Mouse (Mus musculus) limb, embryonic 11.5 days (tissue): ENCODE measurements around the gene Olfr694. TPM values are rescaled to one million over a fixed set of nuclear protein-coding genes. Genes with fewer than 3 reads are reported as not detected.

ENCODE experiments used
- polyA plus RNA-seq: library from polyadenylated mRNA; unstranded; fragments of >200 nt; fragmentation: Nextera tagmentation; extraction: Ambion mirVana; gene quantifications from 2 replicates; pipeline ENCODE4 v1.2.1, GENCODE M21; 2014

Olfr694 gene
- polyA plus RNA-seq, 1 experiment from 2014 or later: not detected

Other genes starting within 250 kb of the Olfr694 start
- gene Olfr693, start 11.2 kb downstream of the Olfr694 start, polyA plus RNA-seq: not detected in 2 replicates
- gene Olfr695, start 24.6 kb upstream of the Olfr694 start, polyA plus RNA-seq: not detected in 2 replicates
- gene Olfr697, start 50.6 kb upstream of the Olfr694 start, polyA plus RNA-seq: not detected in 2 replicates
- gene Olfr698, start 63.6 kb upstream of the Olfr694 start, polyA plus RNA-seq: not detected in 2 replicates
- gene Olfr699, start 101.4 kb upstream of the Olfr694 start, polyA plus RNA-seq: not detected in 2 replicates
- gene Olfr700, start 117.0 kb upstream of the Olfr694 start, polyA plus RNA-seq: not detected in 2 replicates
- not detected in 2 replicates for gene Olfr701, start 122.3 kb upstream of the Olfr694 start, polyA plus RNA-seq
- not detected in 2 replicates for gene Olfr702, start 142.1 kb upstream of the Olfr694 start, polyA plus RNA-seq
- gene Olfr703, start 151.5 kb upstream of the Olfr694 start, polyA plus RNA-seq: not detected in 2 replicates
- gene Olfr704, start 171.4 kb upstream of the Olfr694 start, polyA plus RNA-seq: not detected in 2 replicates
- not detected in 2 replicates for gene Olfr705, start 185.1 kb upstream of the Olfr694 start, polyA plus RNA-seq
- not detected in 2 replicates for gene Olfr706, start 196.3 kb upstream of the Olfr694 start, polyA plus RNA-seq
- not detected in 2 replicates for gene Olfr707, start 209.4 kb upstream of the Olfr694 start, polyA plus RNA-seq
- not detected in 2 replicates for gene Olfr1532-ps1, start 216.2 kb upstream of the Olfr694 start, polyA plus RNA-seq
- not detected in 2 replicates for gene Olfr709-ps1, start 240.4 kb upstream of the Olfr694 start, polyA plus RNA-seq